Mouse (Mus musculus) G1E (cell line): ENCODE results near the gene Scyl1.

ENCODE experiments used
- CTCF ChIP-seq: IDR thresholded peaks from 2 replicates; pipeline ENCODE4 v1.5.1; 2012; ENCODE audit warnings: low read depth, low read length, inconsistent platforms, mixed read lengths
- GATA1 ChIP-seq: IDR thresholded peaks from 2 replicates; pipeline ENCODE4 v1.6.1; 2012; ENCODE audit warnings: borderline replicate concordance, low read length, inconsistent platforms, mixed read lengths
- GATA2 ChIP-seq: IDR thresholded peaks from 2 replicates; pipeline ENCODE4 v1.6.1; 2012; ENCODE audit warnings: low read depth, low read length, inconsistent platforms, borderline replicate concordance
- POLR2AphosphoS5 ChIP-seq: IDR thresholded peaks from 2 replicates; pipeline ENCODE4 v1.6.1; 2012; ENCODE audit warnings: low read depth, low read length, inconsistent platforms; ENCODE audit not compliant: insufficient replicate concordance
- TAL1 ChIP-seq: conservative IDR thresholded peaks from 2 replicates; pipeline ENCODE4 v1.6.1; 2012; ENCODE audit warnings: low read depth, low read length, inconsistent platforms, mixed read lengths

DNA sequence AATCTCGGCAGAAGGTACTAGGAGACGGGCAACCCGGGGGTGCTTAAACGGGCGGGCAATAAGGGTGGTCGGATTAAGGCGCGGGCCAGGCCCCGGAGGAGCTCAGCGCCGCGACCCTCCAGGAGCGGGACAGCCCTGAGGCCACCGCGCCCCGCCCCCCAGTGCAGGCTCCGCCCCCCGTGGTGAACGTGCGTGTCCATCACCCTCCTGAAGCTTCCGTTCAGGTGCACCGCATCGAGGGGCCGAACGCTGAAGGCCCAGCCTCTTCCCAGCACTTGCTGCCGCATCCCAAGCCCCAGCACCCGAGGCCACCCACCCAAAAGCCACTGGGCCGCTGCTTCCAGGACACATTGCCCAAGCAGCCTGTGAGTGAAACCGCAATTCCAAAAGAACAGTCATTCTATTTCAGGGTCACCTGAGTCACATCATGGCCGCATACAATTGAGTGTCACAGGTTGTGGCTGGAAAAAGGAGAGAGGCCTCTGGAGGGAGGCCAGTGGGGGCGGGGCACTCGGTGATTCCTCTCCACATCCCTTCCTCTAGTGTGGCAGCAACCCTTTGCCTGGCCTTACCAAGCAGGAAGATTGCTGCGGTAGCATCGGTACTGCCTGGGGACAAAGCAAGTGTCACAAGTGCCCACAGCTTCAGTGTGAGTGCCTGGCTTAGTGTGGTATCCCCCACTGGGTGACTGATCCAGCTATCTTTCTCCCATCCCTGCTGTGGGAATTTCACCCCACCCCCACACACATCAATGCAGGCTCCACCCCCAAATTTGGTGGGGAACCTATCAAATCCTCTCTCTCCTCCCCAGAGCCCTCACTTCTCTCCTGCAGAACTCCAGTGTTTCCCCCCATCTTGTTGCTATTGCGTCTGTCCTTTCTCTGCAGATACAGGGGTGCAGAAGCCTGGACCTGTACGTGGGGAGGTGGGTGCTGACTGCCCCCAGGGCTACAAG lies 25.2 kb downstream of the Scyl1 start:
- TF ChIP-seq CTCF (no peak), GATA1 (no peak), TAL1 (no peak), POLR2AphosphoS5 (no peak), GATA2 (no peak)
